8 mouse cellular contexts compared by ENCODE assay signal in the genomic region with DNA sequence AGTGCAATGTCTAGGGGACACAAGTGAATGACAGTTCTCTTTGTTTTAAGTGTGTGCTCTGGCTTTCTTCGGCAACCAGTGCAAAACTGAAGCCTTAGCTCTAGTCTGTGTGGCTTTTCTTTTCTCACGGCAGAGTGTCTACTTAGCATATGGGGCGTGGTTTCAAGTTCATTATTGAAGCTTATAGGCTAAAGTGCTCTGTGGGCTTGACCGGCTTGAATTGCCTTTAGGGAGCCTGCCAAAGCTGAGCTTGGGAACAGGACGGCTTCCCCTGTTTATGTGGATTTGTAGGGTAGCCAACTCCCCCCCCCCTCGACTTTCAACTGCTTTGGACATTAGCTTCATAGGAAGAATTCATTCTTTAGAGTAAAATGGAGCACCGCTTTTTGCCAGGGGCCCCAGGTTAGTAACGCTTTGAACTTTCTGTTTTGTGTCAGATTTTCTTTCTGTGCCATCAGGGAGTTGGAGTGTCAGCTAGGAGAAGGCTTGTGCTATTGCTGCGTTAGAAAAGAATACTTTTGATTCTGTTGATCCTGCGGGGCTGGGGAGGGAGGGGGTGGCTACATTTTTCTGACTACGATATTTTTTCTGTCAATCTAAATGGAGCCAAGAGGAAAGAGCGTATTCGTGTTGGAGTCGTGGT. TPM values are rescaled to one million over a fixed set of nuclear protein-coding genes. Genes with fewer than 3 reads are reported as not detected.
DNase-seq lines count a peak whose midpoint lies in the region; ATAC-seq lines count a peak whose summit lies in the region.

No protein-coding gene starts in this region.

- no peaks in the 10 kb centered on the region for H3K27me3 ChIP-seq in forebrain, embryonic 12.5 days
- no peaks in the 10 kb centered on the region for H3K27me3 ChIP-seq in heart, embryonic 16.5 days (ENCODE audit: control insufficient read depth, insufficient read depth, low read length)
- H3K27me3 ChIP-seq in liver, embryonic 15.5 days: no peaks in the 10 kb centered on the region

- H3K4me2 ChIP-seq in forebrain, embryonic 12.5 days: peak overlapping the region; percentile 47
- peak overlapping the region; percentile 69 for H3K4me2 ChIP-seq in heart, embryonic 16.5 days (ENCODE audit: low read depth, low read length)
- peak overlapping the region; percentile 58 for H3K4me2 ChIP-seq in liver, embryonic 15.5 days

- no peaks in the 10 kb centered on the region for H3K36me3 ChIP-seq in forebrain, embryonic 12.5 days (replicated peaks)
- H3K36me3 ChIP-seq in heart, embryonic 16.5 days (ENCODE audit: control insufficient read depth, insufficient read depth): no peaks in the 10 kb centered on the region
- no peaks in the 10 kb centered on the region for H3K36me3 ChIP-seq in liver, embryonic 15.5 days (replicated peaks)

- peak overlapping the region; percentile 65 for H3K27ac ChIP-seq in forebrain, embryonic 12.5 days
- peak overlapping the region; percentile 55 for H3K27ac ChIP-seq in heart, embryonic 16.5 days (ENCODE audit: low read length)
- no peak overlapping the region for H3K27ac ChIP-seq in liver, embryonic 15.5 days (replicated peaks)

- 10% methylated on average over 14 of the region's 14 CpGs for WGBS in forebrain, embryonic 12.5 days
- WGBS in heart, embryonic 16.5 days: 7% methylated on average over 14 of the region's 14 CpGs
- WGBS in liver, embryonic 15.5 days (ENCODE audit: insufficient replicate concordance): 8% methylated on average over 14 of the region's 14 CpGs

- peak overlapping the region; percentile 28 for H3K4me3 ChIP-seq in forebrain, embryonic 12.5 days (replicated peaks)
- peak overlapping the region; percentile 46 for H3K4me3 ChIP-seq in heart, embryonic 16.5 days (ENCODE audit: low read length)
- peak overlapping the region; percentile 42 for H3K4me3 ChIP-seq in liver, embryonic 15.5 days (replicated peaks)

- peak; percentile 97 for ATAC-seq in forebrain, embryonic 12.5 days (ENCODE audit: low FRiP score)
- peak; percentile 93 for ATAC-seq in heart, embryonic 16.5 days (replicated peaks; ENCODE audit: extremely low read depth, insufficient read depth, low FRiP score)
- peak; percentile 73 for ATAC-seq in liver, embryonic 15.5 days (ENCODE audit: insufficient read depth)

- H3K9me3 ChIP-seq in forebrain, embryonic 12.5 days: no peaks in the 10 kb centered on the region
- no peaks in the 10 kb centered on the region for H3K9me3 ChIP-seq in heart, embryonic 16.5 days (replicated peaks; ENCODE audit: control insufficient read depth, low read length)
- no peaks in the 10 kb centered on the region for H3K9me3 ChIP-seq in liver, embryonic 15.5 days (replicated peaks)

- 0 out of 2 replicates have a peak overlapping the region, but pooled peaks have one; percentile 21 for H3K9ac ChIP-seq in forebrain, embryonic 12.5 days
- peak overlapping the region; percentile 50 for H3K9ac ChIP-seq in heart, embryonic 16.5 days (ENCODE audit: low read length)
- no peak overlapping the region for H3K9ac ChIP-seq in liver, embryonic 15.5 days

- DNase-seq in CD4-positive, CD25-positive, alpha-beta regulatory T cell, adult 2 months (ENCODE audit: low read depth, low spot score): peak; percentile 56
- peak; percentile 52 for DNase-seq in adrenal gland, postnatal 25 days
- DNase-seq in kidney, postnatal 10 days: peak; percentile 86
- peak; percentile 49 for DNase-seq in neural tube, embryonic 10.5 days (ENCODE audit: extremely low spot score, low spot score)
- DNase-seq in thymus, postnatal 0 days (ENCODE audit: low spot score): peak; percentile 71

- peaks cover 18% of the 10 kb centered on the region for H3K4me1 ChIP-seq in forebrain, embryonic 12.5 days
- peaks cover 14% of the 10 kb centered on the region for H3K4me1 ChIP-seq in heart, embryonic 16.5 days (ENCODE audit: control insufficient read depth, insufficient read depth, low read length)
- H3K4me1 ChIP-seq in liver, embryonic 15.5 days (replicated peaks): no peaks in the 10 kb centered on the region; the same call in 1 of the 2 replicates

RNA-seq across cellular contexts. Expression of a gene that starts 45.6 kb away (rescaled TPM):
- total RNA-seq in adrenal gland, postnatal 25 days (2021): 5.0 and 7.6 TPM in 2 replicates
- polyA plus RNA-seq in forebrain, embryonic 12.5 days (2016; fragmentation: Nextera tagmentation; extraction: Ambion mirVana): 4.1 TPM in 2 replicates
- polyA plus RNA-seq in heart, embryonic 16.5 days (2015; fragmentation: Nextera tagmentation; extraction: Ambion mirVana): 7.8 and 8.3 TPM in 2 replicates
- polyA plus RNA-seq in liver, embryonic 15.5 days (2015; fragmentation: Nextera tagmentation; extraction: Ambion mirVana): 4.7 and 5.6 TPM in 2 replicates
- polyA plus RNA-seq in thymus, postnatal 0 days (2015; fragmentation: Nextera tagmentation; extraction: Ambion mirVana): 3.6 and 4.8 TPM in 2 replicates
